Mouse (Mus musculus) G1E (cell line): ENCODE data around the gene Pax5. TPM values are rescaled to one million over a fixed set of nuclear protein-coding genes. Genes with fewer than 3 reads are reported as not detected.

Experiments used
- ATAC-seq: 2 replicates; pipeline ENCODE4 v1.8.0; 2016; ENCODE audit warnings: mild to moderate bottlenecking; ENCODE audit not compliant: insufficient number of reproducible peaks, poor library complexity, low FRiP score, severe bottlenecking; ENCODE audit errors: extremely low read depth
- DNase-seq: peaks from one replicate; pipeline ENCODE4 v3.0.0; 2012; ENCODE audit warnings: low spot score
- H3K27me3 ChIP-seq: 2 replicates; pipeline ENCODE4 v1.6.1; 2012; ENCODE audit warnings: mild to moderate bottlenecking, low read length, inconsistent platforms; ENCODE audit not compliant: insufficient read depth
- H3K36me3 ChIP-seq: replicated peaks from 2 replicates; pipeline ENCODE3; 2012; ENCODE audit warnings: mild to moderate bottlenecking, inconsistent platforms
- H3K4me1 ChIP-seq: 2 replicates; pipeline ENCODE4 v1.6.1; 2012; ENCODE audit warnings: low read depth, low read length, inconsistent platforms, mixed read lengths; ENCODE audit not compliant: insufficient read depth
- H3K4me3 ChIP-seq: 2 replicates; pipeline ENCODE4 v1.5.1; 2012; ENCODE audit warnings: low read depth, mild to moderate bottlenecking, inconsistent platforms, low read length, moderate library complexity, mixed read lengths
- H3K9me3 ChIP-seq: replicated peaks from 2 replicates; pipeline ENCODE4 v1.6.1; 2012; ENCODE audit warnings: inconsistent platforms
- CTCF ChIP-seq: IDR thresholded peaks from 2 replicates; pipeline ENCODE4 v1.5.1; 2012; ENCODE audit warnings: low read depth, low read length, inconsistent platforms, mixed read lengths
- GATA1 ChIP-seq: IDR thresholded peaks from 2 replicates; pipeline ENCODE4 v1.6.1; 2012; ENCODE audit warnings: borderline replicate concordance, low read length, inconsistent platforms, mixed read lengths
- GATA2 ChIP-seq: IDR thresholded peaks from 2 replicates; pipeline ENCODE4 v1.6.1; 2012; ENCODE audit warnings: low read depth, low read length, inconsistent platforms, borderline replicate concordance
- POLR2AphosphoS5 ChIP-seq: IDR thresholded peaks from 2 replicates; pipeline ENCODE4 v1.6.1; 2012; ENCODE audit warnings: low read depth, low read length, inconsistent platforms; ENCODE audit not compliant: insufficient replicate concordance
- TAL1 ChIP-seq: conservative IDR thresholded peaks from 2 replicates; pipeline ENCODE4 v1.6.1; 2012; ENCODE audit warnings: low read depth, low read length, inconsistent platforms, mixed read lengths
- polyA plus RNA-seq: library from polyadenylated mRNA; stranded (reverse); fragments of >175 nt; gene quantifications from 2 replicates; pipeline ENCODE4 v1.2.3, GENCODE M21; 2012
- total RNA-seq, 2 experiments: library from RNA; stranded (forward) in 1 of 2; stranded (reverse) in 1 of 2; fragments of 200-1000 nt in 1 of 2; fragments of >200 nt in 1 of 2; fragmentation: Nextera tagmentation in 1 of 2; gene quantifications; 2 replicates each; pipeline ENCODE4 v1.2.3; 2014 to 2017

The Pax5 gene
- total and polyA plus RNA-seq, 3 experiments, result 0.22 TPM; not detected in 2

GRCm38 (mm10) chr4:44706865-44707264 is 3.4 kb downstream of the Pax5 start:
- H3K27me3 ChIP-seq, result peaks cover 22% of the 10 kb centered on the region
- H3K4me3 ChIP-seq, result no peak overlapping the region
- DNase-seq (no peak), ATAC-seq (no peak)
- peaks cover 16% of the 10 kb centered on the region for H3K9me3 ChIP-seq
- TF ChIP-seq TAL1, result no peak
- no peaks in the 10 kb centered on the region for H3K4me1 ChIP-seq
- H3K36me3 ChIP-seq, result no peaks in the 10 kb centered on the region

- Histone ChIP-seq H3K4me1 (no peaks in the 10 kb centered on the region), H3K9me3 (peaks cover 16% of the 10 kb centered on the region), H3K27me3 (peaks cover 20% of the 10 kb centered on the region), H3K4me3 (no peak overlapping the region), H3K36me3 (no peaks in the 10 kb centered on the region)
- ATAC-seq (no peak), DNase-seq (no peak)
- TF ChIP-seq GATA2 (no peak), POLR2AphosphoS5 (no peak), TAL1 (no peak), GATA1 (no peak), CTCF (no peak)
Measured at GRCm38 (mm10) chr4:44705967-44706366, 4.3 kb downstream of the Pax5 start.

GRCm38 (mm10) chr4:44705151-44705550 is 5.1 kb downstream of the Pax5 start:
- Histone ChIP-seq H3K36me3 (no peaks in the 10 kb centered on the region), H3K9me3 (peaks cover 16% of the 10 kb centered on the region), H3K4me1 (no peaks in the 10 kb centered on the region), H3K4me3 (no peak overlapping the region), H3K27me3 (peaks cover 21% of the 10 kb centered on the region)
- no peak for DNase-seq
- no peak for TF ChIP-seq TAL1
- TF ChIP-seq GATA2, result no peak
- no peak for TF ChIP-seq GATA1
- no peak for TF ChIP-seq POLR2AphosphoS5
- no peak for ATAC-seq

GRCm38 (mm10) chr4:44704369-44704745 is 5.9 kb downstream of the Pax5 start:
- ATAC-seq (no peak), DNase-seq (peak; percentile 37)
- Histone ChIP-seq H3K9me3 (peaks cover 16% of the 10 kb centered on the region), H3K4me3 (no peak overlapping the region; the same call in 1 of the 2 replicates), H3K4me1 (no peaks in the 10 kb centered on the region), H3K27me3 (peaks cover 25% of the 10 kb centered on the region), H3K36me3 (no peaks in the 10 kb centered on the region)
- no peak for TF ChIP-seq TAL1
- no peak for TF ChIP-seq CTCF
- no peak for TF ChIP-seq GATA2
- no peak for TF ChIP-seq POLR2AphosphoS5
- TF ChIP-seq GATA1, result no peak

GRCm38 (mm10) chr4:44703686-44704368 is 6.5 kb downstream of the Pax5 start:
- Histone ChIP-seq H3K4me1 (no peaks in the 10 kb centered on the region), H3K27me3 (peaks cover 25% of the 10 kb centered on the region), H3K36me3 (no peaks in the 10 kb centered on the region), H3K4me3 (no peak overlapping the region; the same call in 1 of the 2 replicates), H3K9me3 (peaks cover 16% of the 10 kb centered on the region)
- DNase-seq, result no peak
- ATAC-seq, result no peak
- no peak for TF ChIP-seq CTCF
- no peak for TF ChIP-seq POLR2AphosphoS5
- TF ChIP-seq TAL1, result no peak
- no peak for TF ChIP-seq GATA2
- no peak for TF ChIP-seq GATA1

- H3K27me3 ChIP-seq, result peaks cover 31% of the 10 kb centered on the region
- H3K9me3 ChIP-seq, result peaks cover 16% of the 10 kb centered on the region
- H3K4me3 ChIP-seq, result no peak overlapping the region
- DNase-seq, result no peak
- no peaks in the 10 kb centered on the region for H3K4me1 ChIP-seq
- TF ChIP-seq CTCF, result no peak
- no peak for TF ChIP-seq GATA1
- no peak for TF ChIP-seq POLR2AphosphoS5
- TF ChIP-seq TAL1, result no peak
- TF ChIP-seq GATA2, result no peak
- no peak for ATAC-seq
- H3K36me3 ChIP-seq, result no peaks in the 10 kb centered on the region
Measured at GRCm38 (mm10) chr4:44702891-44703685, 7.2 kb downstream of the Pax5 start.
